Mouse (Mus musculus) E14TG2a.4 (cell line): ENCODE data around the gene Lypla2.
A peak's percentile ranks its signal among the peaks of the same experiment; 100 is the strongest.

Experiments
- H3K27me3 ChIP-seq: 2 replicates; pipeline ENCODE4 v1.6.1; 2014; ENCODE audit warnings: low read length, control low read depth; ENCODE audit not compliant: insufficient read depth
- H3K36me3 ChIP-seq: 2 replicates; pipeline ENCODE4 v1.6.1; 2014; ENCODE audit warnings: low read length, control low read depth; ENCODE audit not compliant: insufficient read depth
- H3K4me1 ChIP-seq: replicated peaks from 2 replicates; pipeline ENCODE4 v1.6.1; 2014; ENCODE audit warnings: low read depth, low read length, control low read depth
- H3K4me3 ChIP-seq: replicated peaks from 2 replicates; pipeline ENCODE4 v1.5.1; 2014; ENCODE audit warnings: mild to moderate bottlenecking, low read length
- H3K9me3 ChIP-seq: 2 replicates; pipeline ENCODE4 v1.6.1; 2014; ENCODE audit warnings: low read length, control low read depth
- CTCF ChIP-seq: conservative IDR thresholded peaks from 2 replicates; pipeline ENCODE4 v1.5.1; 2014; ENCODE audit warnings: low read length
- NANOG ChIP-seq: IDR thresholded peaks from 2 replicates; pipeline ENCODE4 v1.6.1; 2014; ENCODE audit warnings: borderline replicate concordance, low read length, mixed read lengths
- POU5F1 ChIP-seq: IDR thresholded peaks from 2 replicates; pipeline ENCODE4 v1.6.1; 2014; ENCODE audit warnings: low read length, borderline replicate concordance

Lypla2 gene

GRCm38 (mm10) chr4:135925341-135925740, 47.1 kb downstream of the Lypla2 start:
- Histone ChIP-seq H3K36me3 (peaks cover 37% of the 10 kb centered on the region), H3K4me3 (peak overlapping the region; percentile 64), H3K27me3 (peaks cover 5% of the 10 kb centered on the region; the same call in 1 of the 2 replicates), H3K9me3 (no peaks in the 10 kb centered on the region), H3K4me1 (peaks cover 66% of the 10 kb centered on the region)
- TF ChIP-seq CTCF (no peak), POU5F1 (no peak), NANOG (no peak)

- H3K9me3 ChIP-seq = no peaks in the 10 kb centered on the region
- H3K27me3 ChIP-seq = peaks cover 5% of the 10 kb centered on the region; the same call in 1 of the 2 replicates
- peaks cover 73% of the 10 kb centered on the region for H3K4me1 ChIP-seq
- H3K36me3 ChIP-seq = peaks cover 31% of the 10 kb centered on the region
- no peak overlapping the region for H3K4me3 ChIP-seq
- TF ChIP-seq NANOG (no peak), POU5F1 (no peak), CTCF (no peak)
These were observed 48.0 kb downstream of the Lypla2 start for GRCm38 (mm10) chr4:135924418-135924817.

- peaks cover 25% of the 10 kb centered on the region for H3K36me3 ChIP-seq
- peaks cover 67% of the 10 kb centered on the region for H3K4me1 ChIP-seq
- H3K27me3 ChIP-seq = peaks cover 8% of the 10 kb centered on the region
- TF ChIP-seq CTCF (no peak), NANOG (no peak), POU5F1 (no peak)
- H3K4me3 ChIP-seq = no peak overlapping the region
- no peaks in the 10 kb centered on the region for H3K9me3 ChIP-seq
These were observed 50.2 kb downstream of the Lypla2 start for GRCm38 (mm10) chr4:135922190-135922589.

GRCm38 (mm10) chr4:135921257-135922120, 50.9 kb downstream of the Lypla2 start:
- TF ChIP-seq CTCF = no peak
- TF ChIP-seq NANOG = no peak
- no peak for TF ChIP-seq POU5F1
- Histone ChIP-seq H3K9me3 (no peaks in the 10 kb centered on the region), H3K27me3 (peaks cover 15% of the 10 kb centered on the region)

GRCm38 (mm10) chr4:135920304-135921241, 51.9 kb downstream of the Lypla2 start, which contains the start of gene Fuca1:
Gene Fuca1 (plus strand): TSS chr4:135920735.
- peaks cover 59% of the 10 kb centered on the region for H3K4me1 ChIP-seq
- TF ChIP-seq POU5F1 = no peak
- peak; percentile 75 for TF ChIP-seq CTCF

More at GRCm38 (mm10) chr4:135921257-135922120, 50.9 kb downstream of the Lypla2 start:
- Histone ChIP-seq H3K36me3 (peaks cover 25% of the 10 kb centered on the region), H3K4me1 (peaks cover 66% of the 10 kb centered on the region), H3K4me3 (peak overlapping the region; percentile 91)

GRCm38 (mm10) chr4:135919280-135919639, 53.2 kb downstream of the Lypla2 start:
- peaks cover 15% of the 10 kb centered on the region for H3K36me3 ChIP-seq
- no peaks in the 10 kb centered on the region for H3K9me3 ChIP-seq
- peaks cover 16% of the 10 kb centered on the region for H3K27me3 ChIP-seq
- TF ChIP-seq CTCF (no peak), NANOG (no peak), POU5F1 (no peak)
- no peak overlapping the region for H3K4me3 ChIP-seq
- H3K4me1 ChIP-seq = peaks cover 46% of the 10 kb centered on the region

More at GRCm38 (mm10) chr4:135920304-135921241, 51.9 kb downstream of the Lypla2 start, which contains the start of gene Fuca1:
- H3K27me3 ChIP-seq = peaks cover 16% of the 10 kb centered on the region
- peaks cover 25% of the 10 kb centered on the region for H3K36me3 ChIP-seq
- H3K4me3 ChIP-seq = peak within 1 kb of the TSS; percentile 91
- no peaks in the 10 kb centered on the region for H3K9me3 ChIP-seq

- TF ChIP-seq NANOG (no peak), CTCF (no peak), POU5F1 (no peak)
These were observed 53.7 kb downstream of the Lypla2 start for GRCm38 (mm10) chr4:135918635-135919279.

More at GRCm38 (mm10) chr4:135918635-135919279, 53.7 kb downstream of the Lypla2 start:
- no peak overlapping the region for H3K4me3 ChIP-seq
- H3K36me3 ChIP-seq = peaks cover 12% of the 10 kb centered on the region
- H3K27me3 ChIP-seq = peaks cover 16% of the 10 kb centered on the region
- H3K4me1 ChIP-seq = peaks cover 43% of the 10 kb centered on the region
- no peaks in the 10 kb centered on the region for H3K9me3 ChIP-seq
